Mouse (Mus musculus) embryonic facial prominence, embryonic 15.5 days (tissue): Measurements from ENCODE around the gene Lbh. TPM values are rescaled to one million over a fixed set of nuclear protein-coding genes. Genes with fewer than 3 reads are reported as not detected.

Source experiments
- ATAC-seq: fragments of 200-750 bp; cut with Nextera tagmentation; 2 replicates; pipeline ENCODE4 v1.8.0; 2017; ENCODE audit warnings: low read depth, moderate TSS enrichment; ENCODE audit not compliant: insufficient number of reproducible peaks, low FRiP score, low TSS enrichment
- H3K27ac ChIP-seq: fragments of 300-500 bp; sonication (generic); replicated peaks from 2 replicates; pipeline ENCODE4 v1.5.1; 2015; ENCODE audit warnings: mild to moderate bottlenecking, inconsistent platforms
- H3K27me3 ChIP-seq: fragments of 300-500 bp; sonication (generic); 2 replicates; pipeline ENCODE4 v1.6.1; 2015; ENCODE audit warnings: inconsistent platforms
- H3K36me3 ChIP-seq: fragments of 300-500 bp; sonication (generic); 2 replicates; pipeline ENCODE4 v1.6.1; 2015; ENCODE audit warnings: mild to moderate bottlenecking, inconsistent platforms
- H3K4me1 ChIP-seq: fragments of 300-500 bp; sonication (generic); 2 replicates; pipeline ENCODE4 v1.6.1; 2015; ENCODE audit warnings: inconsistent platforms
- H3K4me2 ChIP-seq: fragments of 300-500 bp; sonication (generic); replicated peaks from 2 replicates; pipeline ENCODE4 v1.6.1; 2015; ENCODE audit warnings: mild to moderate bottlenecking, inconsistent platforms
- H3K4me3 ChIP-seq: fragments of 300-500 bp; sonication (generic); replicated peaks from 2 replicates; pipeline ENCODE4 v1.5.1; 2015; ENCODE audit warnings: mild to moderate bottlenecking, inconsistent platforms
- H3K9ac ChIP-seq: fragments of 300-500 bp; sonication (generic); 2 replicates; pipeline ENCODE4 v1.6.1; 2015; ENCODE audit warnings: inconsistent platforms
- H3K9me3 ChIP-seq: fragments of 300-500 bp; sonication (generic); replicated peaks from 2 replicates; pipeline ENCODE4 v1.6.1; 2016; ENCODE audit warnings: inconsistent platforms
- WGBS: fragments of 180-500 bp; shearing (Covaris S2); methylation state at CpG from one replicate; pipeline ENCODE4 v1.1.7; 2015; 5-methylcytosine and 5-hydroxymethylcytosine counted together
- polyA plus RNA-seq: library from polyadenylated mRNA; unstranded; fragments of >200 nt; fragmentation: Nextera tagmentation; extraction: Ambion mirVana; gene quantifications from 2 replicates; pipeline ENCODE4 v1.2.1, GENCODE M21; 2015

Gene Lbh
- polyA plus RNA-seq, 1 experiment from 2014 or later = 3.3 TPM

- Histone ChIP-seq H3K27me3 (no peaks in the 10 kb centered on the region), H3K4me1 (peaks cover 60% of the 10 kb centered on the region)
- ATAC-seq = no peak
These were observed 7.0 kb downstream of the Lbh start for GRCm38 (mm10) chr17:72925111-72925510.

GRCm38 (mm10) chr17:72925804-72926617 is 7.9 kb downstream of the Lbh start:
- Histone ChIP-seq H3K9me3 (no peaks in the 10 kb centered on the region), H3K27ac (peak overlapping the region; percentile 29; the same call in 1 of the 2 replicates), H3K36me3 (peaks cover 21% of the 10 kb centered on the region), H3K4me3 (no peak overlapping the region), H3K4me1 (peaks cover 51% of the 10 kb centered on the region), H3K4me2 (no peak overlapping the region), H3K27me3 (no peaks in the 10 kb centered on the region), H3K9ac (no peak overlapping the region)
- ATAC-seq = peak; percentile 69
- 43% methylated on average over 12 of the region's 12 CpGs for WGBS

More at GRCm38 (mm10) chr17:72925111-72925510, 7.0 kb downstream of the Lbh start:
- Histone ChIP-seq H3K4me2 (no peak overlapping the region), H3K9me3 (no peaks in the 10 kb centered on the region), H3K4me3 (no peak overlapping the region), H3K36me3 (peaks cover 16% of the 10 kb centered on the region), H3K9ac (no peak overlapping the region), H3K27ac (peak overlapping the region; percentile 29; the same call in 1 of the 2 replicates)
- 83% methylated on average over 6 of the region's 6 CpGs for WGBS

DNA sequence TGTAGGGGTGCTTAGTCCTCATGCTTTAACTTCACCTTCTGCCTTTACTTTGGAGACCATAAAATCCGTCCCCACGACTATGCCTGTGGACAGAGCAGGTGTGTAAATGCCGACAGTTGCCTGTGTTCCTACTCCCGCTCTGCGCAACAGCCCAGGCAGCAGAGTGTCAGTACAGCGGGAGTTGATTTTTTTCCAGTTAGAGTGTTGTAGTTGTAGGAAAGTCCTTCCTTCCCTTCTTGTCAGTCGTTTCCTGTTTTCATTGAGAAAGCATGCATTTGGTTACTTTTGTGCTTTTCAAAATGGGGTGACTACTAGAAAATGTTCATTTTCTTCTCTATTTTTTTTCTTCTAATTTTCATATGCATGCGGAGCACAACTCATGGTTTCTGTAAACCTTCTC is 8.9 kb downstream of the Lbh start:
- ATAC-seq = no peak
- 90% methylated on average over 8 of the region's 8 CpGs for WGBS

DNA sequence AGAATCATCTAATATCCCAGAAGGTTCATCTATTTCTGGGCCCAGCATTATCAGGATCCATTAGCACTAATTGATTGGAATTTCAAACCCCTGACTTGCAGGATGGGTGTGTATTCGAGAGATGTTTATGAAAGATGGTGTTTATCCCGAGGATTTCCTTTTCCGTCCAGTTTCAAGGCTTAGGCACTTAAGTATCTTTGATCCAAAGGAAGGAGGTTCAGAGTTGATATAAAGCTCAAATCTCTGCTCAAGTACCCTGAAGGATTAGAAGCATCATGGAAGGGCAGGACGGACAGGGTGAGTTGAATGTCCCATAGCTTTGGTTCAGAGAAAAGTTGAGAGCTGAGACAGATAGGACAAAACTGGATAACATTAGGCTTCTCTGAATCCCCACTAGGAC is 15.0 kb downstream of the Lbh start:
- no peaks in the 10 kb centered on the region for H3K27me3 ChIP-seq
- H3K4me3 ChIP-seq = no peak overlapping the region
- H3K4me2 ChIP-seq = no peak overlapping the region
- 81% methylated on average over 4 of the region's 4 CpGs for WGBS
- H3K36me3 ChIP-seq = peaks cover 22% of the 10 kb centered on the region; the same call in 1 of the 2 replicates
- H3K9ac ChIP-seq = no peak overlapping the region
- H3K9me3 ChIP-seq = peaks cover 4% of the 10 kb centered on the region; the same call in 1 of the 2 replicates
- H3K4me1 ChIP-seq = peaks cover 15% of the 10 kb centered on the region
- H3K27ac ChIP-seq = no peak overlapping the region
- ATAC-seq = no peak

More for the DNA sequence above, 8.9 kb downstream of the Lbh start:
- Histone ChIP-seq H3K4me2 (no peak overlapping the region), H3K36me3 (peaks cover 22% of the 10 kb centered on the region), H3K9me3 (peaks cover under 1% of the 10 kb centered on the region; the same call in 1 of the 2 replicates), H3K27me3 (no peaks in the 10 kb centered on the region), H3K4me1 (peaks cover 41% of the 10 kb centered on the region), H3K4me3 (no peak overlapping the region), H3K27ac (no peak overlapping the region), H3K9ac (no peak overlapping the region)

- Histone ChIP-seq H3K4me2 (no peak overlapping the region), H3K9me3 (peaks cover 4% of the 10 kb centered on the region; the same call in 1 of the 2 replicates), H3K27ac (no peak overlapping the region), H3K27me3 (no peaks in the 10 kb centered on the region), H3K4me3 (no peak overlapping the region), H3K9ac (no peak overlapping the region), H3K36me3 (peaks cover 22% of the 10 kb centered on the region; the same call in 1 of the 2 replicates), H3K4me1 (peaks cover 19% of the 10 kb centered on the region)
- 51% methylated on average over 2 of the region's 2 CpGs for WGBS
- no peak for ATAC-seq
These were observed 16.0 kb downstream of the Lbh start for GRCm38 (mm10) chr17:72934146-72934545.

GRCm38 (mm10) chr17:72934653-72935052 is 16.5 kb downstream of the Lbh start:
- peaks cover 4% of the 10 kb centered on the region; the same call in 1 of the 2 replicates for H3K9me3 ChIP-seq
- H3K4me3 ChIP-seq = no peak overlapping the region
- ATAC-seq = no peak
- no peaks in the 10 kb centered on the region for H3K27me3 ChIP-seq
- peaks cover 19% of the 10 kb centered on the region for H3K4me1 ChIP-seq
- H3K4me2 ChIP-seq = no peak overlapping the region
- H3K36me3 ChIP-seq = peaks cover 21% of the 10 kb centered on the region
- no peak overlapping the region for H3K27ac ChIP-seq
- H3K9ac ChIP-seq = no peak overlapping the region
- WGBS = 56% methylated on average over 3 of the region's 3 CpGs

DNA sequence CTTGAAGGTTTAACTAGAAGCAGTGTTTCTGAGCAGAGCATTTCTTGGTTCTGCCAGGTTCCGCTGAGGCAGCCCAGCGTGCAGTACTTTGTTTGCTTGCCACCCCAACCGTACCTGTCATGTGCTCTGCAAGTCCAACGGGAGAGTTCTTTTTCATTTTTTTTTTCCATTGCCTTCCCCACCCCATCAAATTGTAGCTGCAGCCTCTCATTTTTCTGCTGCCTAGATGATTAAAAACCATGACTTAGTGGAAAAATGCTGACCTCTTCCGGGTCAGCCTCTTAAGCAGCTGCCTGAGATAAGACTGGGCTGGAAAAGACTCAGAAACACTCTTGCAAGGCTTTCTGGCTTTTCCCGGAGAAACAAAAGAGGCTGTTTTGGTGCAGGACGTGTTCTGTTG is 17.8 kb downstream of the Lbh start:
- WGBS = 61% methylated on average over 7 of the region's 7 CpGs
- no peak overlapping the region for H3K27ac ChIP-seq

DNA sequence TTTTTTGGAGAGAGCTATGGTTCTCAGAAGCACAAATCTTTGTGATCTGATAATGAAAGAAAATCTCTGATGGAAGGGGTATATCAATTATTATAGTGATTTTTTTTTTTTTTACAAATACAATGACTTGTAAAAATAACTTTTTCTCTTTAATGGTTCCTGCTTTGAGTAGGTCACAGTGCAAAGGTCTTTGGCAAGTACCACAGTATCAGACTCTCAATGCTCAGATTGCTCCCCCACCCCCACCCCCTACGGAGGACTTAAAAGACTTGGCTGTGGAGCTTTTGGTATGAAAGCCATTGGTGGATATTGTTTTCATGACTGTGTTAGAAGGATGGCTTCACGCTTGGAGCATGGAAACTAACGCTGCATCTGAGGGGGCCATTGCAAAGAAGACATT is 18.2 kb downstream of the Lbh start:
- Histone ChIP-seq H3K4me1 (peaks cover 19% of the 10 kb centered on the region), H3K9ac (no peak overlapping the region), H3K27ac (no peak overlapping the region), H3K4me3 (no peak overlapping the region), H3K36me3 (peaks cover 33% of the 10 kb centered on the region), H3K4me2 (no peak overlapping the region), H3K27me3 (no peaks in the 10 kb centered on the region), H3K9me3 (peaks cover 4% of the 10 kb centered on the region; the same call in 1 of the 2 replicates)
- whole genome bisulfite sequencing = 83% methylated on average over 3 of the region's 3 CpGs
- no peak for ATAC-seq

More for the DNA sequence above, 17.8 kb downstream of the Lbh start:
- ATAC-seq = no peak
- H3K4me3 ChIP-seq = no peak overlapping the region
- H3K4me2 ChIP-seq = no peak overlapping the region
- no peaks in the 10 kb centered on the region for H3K27me3 ChIP-seq
- peaks cover 4% of the 10 kb centered on the region; the same call in 1 of the 2 replicates for H3K9me3 ChIP-seq
- H3K9ac ChIP-seq = no peak overlapping the region
- peaks cover 19% of the 10 kb centered on the region for H3K4me1 ChIP-seq
- peaks cover 29% of the 10 kb centered on the region for H3K36me3 ChIP-seq

- H3K4me2 ChIP-seq = no peak overlapping the region
- no peak overlapping the region for H3K9ac ChIP-seq
- H3K27me3 ChIP-seq = no peaks in the 10 kb centered on the region
- 88% methylated on average over 9 of the region's 9 CpGs for WGBS
- H3K4me1 ChIP-seq = peaks cover 19% of the 10 kb centered on the region
- H3K9me3 ChIP-seq = peaks cover under 1% of the 10 kb centered on the region; the same call in 1 of the 2 replicates
- peaks cover 35% of the 10 kb centered on the region for H3K36me3 ChIP-seq
- no peak for ATAC-seq
- no peak overlapping the region for H3K4me3 ChIP-seq
- no peak overlapping the region for H3K27ac ChIP-seq
These were observed 19.1 kb downstream of the Lbh start for GRCm38 (mm10) chr17:72937204-72937603.

DNA sequence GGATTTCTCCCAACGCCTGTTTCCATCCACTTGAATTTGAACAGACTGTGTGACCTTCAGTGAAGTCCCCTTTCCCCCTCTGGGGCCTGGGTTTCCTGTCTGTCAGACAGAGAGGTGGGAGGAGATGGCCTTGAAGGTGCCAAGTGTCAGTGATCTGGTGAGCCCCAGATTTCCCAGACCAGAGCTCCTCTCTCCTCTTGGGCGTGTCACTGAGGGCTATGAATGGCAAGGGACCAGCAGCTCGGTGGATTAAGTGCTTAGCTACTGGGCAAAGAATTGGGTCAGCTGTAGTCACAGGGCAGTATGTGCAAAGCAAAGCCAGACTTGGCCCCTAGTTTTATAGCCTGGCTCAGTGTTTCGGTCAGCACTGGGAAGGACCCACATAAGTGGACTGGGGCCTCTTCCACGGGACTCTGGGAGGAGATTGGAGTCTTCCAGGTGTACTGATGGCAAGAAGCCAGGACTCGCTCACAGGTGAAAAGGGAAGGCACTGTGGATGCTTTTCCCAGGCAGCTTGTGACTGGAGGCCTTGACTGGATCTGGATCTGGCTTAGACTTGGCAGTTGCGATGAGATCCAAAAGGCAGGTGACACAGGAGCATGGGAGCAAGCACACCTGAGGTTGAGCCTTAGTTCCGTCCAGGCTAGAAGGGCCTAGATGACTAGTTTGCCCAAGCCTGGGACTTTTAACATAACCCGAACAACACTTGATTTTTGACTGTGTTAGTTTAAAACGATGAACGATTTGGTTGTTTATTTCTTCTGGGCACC is 20.1 kb downstream of the Lbh start:
- ATAC-seq = no peak
- 72% methylated on average over 11 of the region's 11 CpGs for WGBS
- Histone ChIP-seq H3K9ac (no peak overlapping the region), H3K27me3 (no peaks in the 10 kb centered on the region), H3K4me3 (no peak overlapping the region), H3K27ac (no peak overlapping the region), H3K4me2 (no peak overlapping the region), H3K9me3 (no peaks in the 10 kb centered on the region), H3K36me3 (peaks cover 29% of the 10 kb centered on the region), H3K4me1 (peaks cover 19% of the 10 kb centered on the region)

DNA sequence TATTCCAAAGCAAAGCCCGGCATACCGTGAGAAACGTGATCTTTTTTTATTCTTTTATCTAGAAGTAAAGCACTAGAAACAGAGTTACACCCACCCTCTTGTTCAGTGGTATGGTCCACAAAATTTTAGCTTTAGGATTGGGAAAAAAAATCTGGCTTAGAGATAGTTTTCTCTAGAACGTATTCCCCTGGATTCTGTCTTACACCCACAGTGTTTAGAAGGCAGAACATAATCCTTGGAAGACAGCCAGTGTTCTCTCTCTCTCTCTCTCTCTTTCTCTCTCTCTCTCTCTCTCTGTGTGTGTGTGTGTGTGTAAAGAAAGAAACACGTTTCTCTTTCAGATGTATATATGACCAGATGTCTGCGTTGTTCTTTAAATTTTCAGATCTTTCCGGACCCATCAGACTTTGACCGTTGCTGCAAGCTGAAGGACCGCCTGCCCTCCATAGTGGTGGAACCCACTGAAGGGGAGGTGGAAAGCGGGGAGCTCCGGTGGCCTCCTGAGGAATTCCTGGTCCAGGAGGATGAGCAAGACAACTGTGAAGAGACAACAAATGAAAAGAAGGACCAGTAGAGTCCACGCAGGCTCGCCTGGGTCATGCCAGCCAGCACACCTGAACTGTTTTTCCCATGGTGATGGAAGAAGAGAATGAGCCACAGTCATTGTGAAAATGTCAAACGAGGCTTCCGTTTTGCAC is 20.9 kb downstream of the Lbh start:
- Histone ChIP-seq H3K4me2 (no peak overlapping the region), H3K4me3 (no peak overlapping the region), H3K27me3 (no peaks in the 10 kb centered on the region), H3K36me3 (peaks cover 29% of the 10 kb centered on the region), H3K27ac (no peak overlapping the region), H3K9me3 (no peaks in the 10 kb centered on the region), H3K4me1 (peaks cover 19% of the 10 kb centered on the region), H3K9ac (no peak overlapping the region)
- ATAC-seq = no peak
- WGBS = 79% methylated on average over 15 of the region's 15 CpGs
